Mouse (Mus musculus): ENCODE measurements around the gene C3.
A peak's percentile ranks its signal among the peaks of the same experiment; 100 is the strongest.

C3 gene

GRCm38 (mm10) chr17:57227468-57227867 is 468 bp downstream of the C3 start:
- no peak for DNase-seq (ENCODE audit: low read depth in 1 of 2, low spot score in 2 of 2)

DNA sequence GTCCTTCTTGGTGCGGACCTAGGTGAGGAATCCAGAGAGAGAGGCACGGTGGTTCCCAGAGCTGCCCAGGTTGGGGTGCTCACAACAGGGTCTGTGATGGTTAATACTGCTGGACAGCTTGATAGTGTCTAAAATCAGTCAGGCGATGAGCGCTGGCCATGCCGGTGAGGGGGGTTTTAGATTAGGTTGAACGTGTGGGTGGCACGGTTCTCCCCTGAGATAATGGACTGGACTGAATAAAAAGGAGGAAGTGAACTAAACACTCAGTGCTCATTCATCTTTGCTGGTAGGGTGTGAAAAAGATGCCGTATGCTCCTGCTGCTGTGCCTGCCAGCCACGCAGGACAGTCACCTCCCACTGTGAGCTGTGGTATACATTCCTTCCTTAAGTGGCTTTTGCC is 4.6 kb downstream of the C3 start:
- no peak for DNase-seq (ENCODE audit: low read depth in 1 of 2, low spot score in 2 of 2)

- no peak for DNase-seq (ENCODE audit: low read depth in 1 of 2, low spot score in 2 of 2)
Observed at GRCm38 (mm10) chr17:57221911-57222310, 6.0 kb downstream of the C3 start.

- DNase-seq (ENCODE audit: low read depth in 1 of 2, low spot score in 2 of 2), result no peak
Observed at GRCm38 (mm10) chr17:57219884-57220207, 8.1 kb downstream of the C3 start.

GRCm38 (mm10) chr17:57219167-57219883 is 8.6 kb downstream of the C3 start:
- peak; percentile 42 to 77 for DNase-seq (ENCODE audit: low read depth in 1 of 2, low spot score in 2 of 2)

- no peak for DNase-seq (ENCODE audit: low read depth in 1 of 2, low spot score in 2 of 2)
Observed at GRCm38 (mm10) chr17:57218335-57218900, 9.5 kb downstream of the C3 start.

DNA sequence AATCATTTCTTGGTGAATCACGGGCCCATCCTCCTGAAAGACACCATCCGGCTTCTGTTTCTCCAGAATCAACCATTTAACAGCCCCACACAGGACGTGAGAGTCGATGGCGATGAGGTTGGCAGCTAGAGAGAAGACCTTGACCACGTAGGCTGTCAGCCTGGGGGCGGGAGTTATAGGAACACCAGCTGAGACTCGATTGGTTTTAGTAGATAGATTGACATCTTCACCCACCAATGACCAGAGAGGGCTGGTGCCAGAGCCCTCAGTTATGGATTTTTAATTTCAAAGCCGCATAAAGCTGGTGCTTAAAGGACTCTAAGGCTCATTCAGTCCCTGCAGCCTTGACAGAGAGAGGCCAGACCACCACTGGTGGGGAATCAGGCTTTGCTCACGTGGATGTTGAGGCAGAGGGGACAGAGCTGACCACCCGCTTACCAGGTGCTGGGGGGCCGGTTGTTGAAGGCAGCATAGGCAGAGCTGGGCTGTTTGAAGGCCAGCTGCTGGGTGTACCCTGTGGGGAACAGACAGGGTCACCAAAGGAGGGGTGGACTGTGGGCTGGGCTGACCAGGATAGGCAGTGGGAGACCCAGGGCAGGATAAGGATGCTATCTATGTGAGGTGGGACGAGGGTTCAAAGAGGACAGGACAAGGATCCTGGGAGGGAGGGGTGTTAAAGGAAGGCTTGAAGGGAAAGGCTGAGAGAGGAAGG is 13.1 kb downstream of the C3 start:
- no peak for DNase-seq (ENCODE audit: low read depth in 1 of 2, low spot score in 2 of 2)

DNA sequence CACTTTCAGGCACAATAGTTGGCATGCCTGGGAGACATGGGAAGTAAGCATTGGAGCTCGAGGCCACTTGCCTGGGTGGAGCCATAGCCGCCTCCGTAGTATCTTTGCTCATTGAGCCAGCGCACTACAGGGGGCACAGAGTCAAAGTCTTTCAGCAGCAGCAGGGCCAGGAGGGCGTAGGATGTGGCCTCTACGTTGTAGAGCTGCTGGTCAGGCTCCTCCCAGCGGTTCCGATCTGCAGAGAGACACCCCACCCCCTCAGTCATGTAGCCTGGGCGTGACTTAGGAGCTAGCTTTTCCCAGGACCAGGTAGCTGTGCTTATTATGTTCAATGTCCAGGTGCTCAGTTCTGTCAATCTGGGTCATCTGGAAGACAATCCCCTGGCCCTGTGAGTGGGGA is 16.4 kb downstream of the C3 start:
- DNase-seq (ENCODE audit: low read depth in 1 of 2, low spot score in 2 of 2), result no peak

DNA sequence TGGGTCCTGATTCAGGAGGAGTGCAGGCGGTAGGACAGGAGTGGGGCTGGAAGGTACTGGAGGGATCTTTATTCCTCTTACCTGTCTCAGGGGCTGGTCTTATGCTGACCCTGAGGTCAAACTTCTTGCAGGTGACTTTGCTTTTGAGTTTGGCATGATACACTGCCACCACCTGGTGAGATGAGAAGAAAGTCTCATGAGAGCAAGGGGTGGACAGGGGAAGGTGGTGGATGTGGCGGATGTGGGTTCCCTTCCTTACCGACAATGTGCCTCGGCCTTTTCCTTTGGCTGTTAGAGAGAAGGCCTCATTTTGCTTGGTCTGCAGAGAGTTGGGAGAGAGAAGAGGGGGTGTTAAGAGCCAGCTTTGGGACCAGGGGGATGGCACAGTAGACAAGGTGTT is 18.6 kb downstream of the C3 start:
- DNase-seq (ENCODE audit: low read depth in 1 of 2, low spot score in 2 of 2), result no peak

- DNase-seq (ENCODE audit: low read depth in 1 of 2, low spot score in 2 of 2), result no peak
Observed at GRCm38 (mm10) chr17:57207938-57208337, 20.0 kb downstream of the C3 start.

- DNase-seq (ENCODE audit: low read depth in 1 of 2, low spot score in 2 of 2), result no peak
Observed at GRCm38 (mm10) chr17:57201841-57202724, 25.9 kb downstream of the C3 start.

DNA sequence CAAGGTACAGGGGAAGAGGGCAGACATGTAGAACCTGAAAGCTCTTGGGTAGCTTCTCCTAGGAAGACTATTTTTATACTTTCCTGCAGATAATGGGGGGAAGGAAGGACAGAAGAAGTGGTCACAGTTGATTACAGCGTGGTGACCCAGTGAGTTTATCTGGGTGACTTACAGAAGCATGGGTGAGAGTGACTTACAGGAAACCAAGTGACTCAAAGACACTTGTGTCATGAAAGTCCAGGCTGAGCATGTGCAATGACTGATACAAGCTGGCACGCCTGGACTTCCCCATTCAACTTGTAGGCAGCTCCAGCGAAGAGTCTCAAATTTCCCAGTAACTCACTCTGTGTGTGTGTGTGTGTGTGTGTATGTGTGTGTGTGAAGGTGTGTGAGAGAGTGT is 29.7 kb downstream of the C3 start:
- peak in 1 of 2 experiments; percentile 24 for DNase-seq (ENCODE audit: low read depth in 1 of 2, low spot score in 2 of 2)

DNA sequence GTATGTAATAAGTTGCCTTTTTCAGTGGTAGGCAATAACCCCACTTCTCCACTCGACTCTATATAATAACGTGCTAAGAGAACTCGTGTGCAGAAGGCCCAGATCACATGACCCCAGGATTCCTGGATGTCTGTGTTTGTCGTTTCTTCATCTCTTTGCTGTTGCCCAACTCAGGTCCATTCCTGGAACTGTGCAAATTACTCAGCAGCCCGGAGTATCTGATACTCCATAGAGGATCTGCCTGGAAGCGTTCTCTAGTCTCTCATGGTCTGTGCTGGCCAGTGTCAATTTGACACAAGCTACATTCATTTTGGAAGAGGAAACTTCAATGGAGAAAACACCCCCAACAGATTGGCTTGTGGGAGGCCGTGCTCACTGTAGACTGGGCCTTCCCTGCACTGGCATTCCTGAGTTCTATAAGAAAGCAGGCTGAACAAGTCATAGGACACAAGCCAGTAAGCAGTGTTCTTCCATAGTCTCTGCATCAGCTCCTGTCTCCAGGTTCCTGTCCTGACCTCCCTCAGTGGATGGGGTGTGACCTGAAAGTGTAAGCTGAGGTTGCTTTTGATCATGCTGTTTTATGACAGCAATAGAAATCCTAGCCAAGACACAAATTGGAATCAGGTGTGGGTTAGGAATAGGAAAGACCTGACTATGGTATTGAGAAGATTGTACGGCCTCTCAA is 32.5 kb downstream of the C3 start:
- DNase-seq (ENCODE audit: low read depth in 1 of 2, low spot score in 2 of 2), result no peak

DNA sequence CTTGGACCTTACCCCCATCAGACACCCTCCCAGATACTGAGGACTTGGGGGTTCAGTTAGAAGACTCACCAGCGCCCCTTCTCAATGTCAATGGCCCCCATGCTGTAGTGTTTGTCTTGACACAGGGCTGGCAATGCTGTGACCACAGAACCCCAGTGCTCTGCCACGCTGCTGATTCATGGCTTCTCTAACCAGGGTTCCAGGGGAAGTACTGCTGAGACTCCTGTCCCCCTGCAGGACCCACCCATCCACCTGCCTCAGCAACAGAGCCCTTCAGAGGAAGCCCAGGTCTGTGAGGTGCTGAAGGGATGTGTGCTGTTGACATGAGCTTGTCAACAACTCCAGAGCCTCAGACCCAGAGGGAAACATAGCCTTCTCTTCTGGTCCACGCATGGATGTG is 33.2 kb downstream of the C3 start:
- DNase-seq (ENCODE audit: low read depth in 1 of 2, low spot score in 2 of 2), result no peak

DNA sequence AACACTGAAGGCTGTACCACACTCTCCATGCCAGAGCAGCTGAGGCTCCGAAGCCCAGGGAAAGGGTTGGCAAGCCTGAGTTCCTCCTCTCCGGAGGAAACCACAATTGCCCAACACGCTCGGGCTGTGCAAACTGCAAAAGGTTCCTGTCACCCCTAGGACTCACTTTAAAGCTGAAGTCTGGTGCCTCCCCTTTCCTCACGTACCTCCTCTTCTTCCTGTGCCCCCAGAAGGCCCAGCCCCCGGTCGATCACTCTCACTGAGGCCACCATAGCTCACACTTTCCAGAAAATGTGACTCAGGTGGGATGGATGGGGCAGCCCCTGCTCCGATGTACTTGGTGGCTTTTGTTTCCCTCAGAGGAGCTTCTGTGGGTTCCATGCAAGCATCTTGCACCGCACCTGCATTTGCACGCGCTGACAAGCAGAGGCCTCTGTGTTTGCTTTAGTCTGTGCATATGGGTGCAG is 33.9 kb downstream of the C3 start, which contains the start of gene Tnfsf14:
Gene Tnfsf14 (minus strand): TSS at position 137 of the 467 bp plus-strand sequence.
- peak; percentile 58 to 59 for DNase-seq (ENCODE audit: low read depth in 1 of 2, low spot score in 2 of 2)

DNA sequence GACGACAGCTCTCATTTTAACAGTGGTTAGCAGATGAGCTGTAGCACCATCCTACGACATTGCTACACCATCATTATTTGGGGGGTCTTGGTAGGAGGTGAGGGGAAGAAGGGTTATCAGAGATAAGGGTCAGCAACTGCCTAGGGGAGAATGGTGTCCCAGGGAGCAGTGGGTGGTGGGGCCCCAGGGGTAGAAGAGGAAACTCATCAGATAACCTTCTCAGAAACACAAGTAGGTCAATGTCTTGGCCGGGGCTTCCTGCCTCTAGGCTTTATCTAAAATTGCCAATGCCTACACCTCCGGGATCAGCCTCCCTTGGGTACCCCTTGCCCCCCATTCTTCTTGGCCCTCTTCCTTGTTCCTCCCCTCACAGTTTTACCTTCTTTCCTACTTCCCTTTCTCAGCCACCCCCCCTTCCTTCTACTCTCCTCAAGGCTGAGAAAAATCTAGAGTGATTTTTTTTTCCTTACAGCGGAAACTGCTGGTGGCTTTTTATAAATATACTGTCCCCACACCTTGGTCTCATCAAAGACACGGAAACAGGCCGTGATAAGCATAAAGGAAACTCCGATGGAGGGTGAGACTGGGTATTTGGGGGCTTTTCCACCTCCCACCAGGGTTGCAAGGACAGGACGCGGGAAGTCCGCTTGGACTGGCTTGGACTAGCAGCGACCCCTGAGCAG is 39.3 kb downstream of the C3 start:
- no peak for DNase-seq (ENCODE audit: low read depth in 1 of 2, low spot score in 2 of 2)

DNA sequence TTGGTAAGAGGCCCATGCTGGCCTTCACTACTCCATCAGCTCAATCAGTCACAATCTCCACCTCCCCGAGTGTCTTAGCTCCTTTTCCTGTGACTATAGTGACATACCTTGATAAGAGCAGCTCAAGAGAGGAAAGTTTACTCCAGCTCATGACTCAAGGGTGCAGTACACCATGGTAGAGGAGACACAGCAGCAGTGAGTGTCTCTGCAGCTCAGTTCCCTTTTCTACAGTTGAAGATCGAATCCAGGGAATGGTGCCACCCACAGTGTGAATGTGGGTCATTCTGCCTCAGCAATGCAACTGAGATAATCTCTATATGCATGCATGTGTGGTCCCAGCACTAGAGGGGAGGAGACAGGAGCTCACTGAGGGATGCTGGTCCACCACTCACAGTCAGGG is 42.3 kb downstream of the C3 start:
- no peak for DNase-seq (ENCODE audit: low read depth in 1 of 2, low spot score in 2 of 2)

- DNase-seq (ENCODE audit: low read depth in 1 of 2, low spot score in 2 of 2), result no peak
Observed at GRCm38 (mm10) chr17:57182871-57183270, 45.1 kb downstream of the C3 start.

GRCm38 (mm10) chr17:57180363-57180762 is 47.6 kb downstream of the C3 start:
- no peak for DNase-seq (ENCODE audit: low read depth in 1 of 2, low spot score in 2 of 2)

GRCm38 (mm10) chr17:57173351-57173750 is 54.6 kb downstream of the C3 start:
- DNase-seq (ENCODE audit: low read depth in 1 of 2, low spot score in 2 of 2), result no peak

Data from monocyte, adult 2 months (primary cell).